Mouse (Mus musculus) ES-Bruce4 (cell line): ENCODE data around the gene Arid4a. TPM values are rescaled to one million over a fixed set of nuclear protein-coding genes. Genes with fewer than 3 reads are reported as not detected.

Source experiments
- H3K27ac ChIP-seq: 2 replicates; pipeline ENCODE4 v1.5.1; 2012; ENCODE audit warnings: low read length, inconsistent platforms; ENCODE audit not compliant: insufficient read depth
- H3K27me3 ChIP-seq: 2 replicates; pipeline ENCODE4 v1.6.1; 2012; ENCODE audit warnings: mild to moderate bottlenecking, low read length, inconsistent platforms; ENCODE audit not compliant: control insufficient read depth, poor library complexity, insufficient read depth, severe bottlenecking
- H3K36me3 ChIP-seq: 2 replicates; pipeline ENCODE4 v1.6.1; 2012; ENCODE audit warnings: inconsistent platforms, mild to moderate bottlenecking, low read length, moderate library complexity; ENCODE audit not compliant: control insufficient read depth, poor library complexity, insufficient read depth, severe bottlenecking
- H3K4me1 ChIP-seq: one replicate; pipeline ENCODE4 v1.8.1; 2011; ENCODE audit warnings: low read length; ENCODE audit not compliant: control insufficient read depth, insufficient read depth
- H3K4me3 ChIP-seq: 2 replicates; pipeline ENCODE4 v1.5.1; 2011; ENCODE audit warnings: low read depth, mild to moderate bottlenecking, low read length
- H3K9ac ChIP-seq: 2 replicates; pipeline ENCODE4 v1.6.1; 2012; ENCODE audit warnings: low read depth, mild to moderate bottlenecking, inconsistent platforms; ENCODE audit not compliant: poor library complexity, severe bottlenecking
- H3K9me3 ChIP-seq: replicated peaks from 2 replicates; pipeline ENCODE4 v1.6.1; 2012; ENCODE audit warnings: mild to moderate bottlenecking, low read length, inconsistent platforms; ENCODE audit not compliant: control insufficient read depth, poor library complexity, insufficient read depth, severe bottlenecking
- CTCF ChIP-seq: IDR thresholded peaks from one replicate; pipeline ENCODE4 v1.8.1; 2011; ENCODE audit warnings: low read depth, low read length
- EP300 ChIP-seq: IDR thresholded peaks from 2 replicates; pipeline ENCODE4 v1.6.1; 2011; ENCODE audit warnings: low read depth, low read length; ENCODE audit not compliant: insufficient read depth
- POLR2A ChIP-seq: IDR thresholded peaks from one replicate; pipeline ENCODE4 v1.8.1; 2011; ENCODE audit warnings: low read length; ENCODE audit not compliant: insufficient read depth
- polyA plus RNA-seq: library from polyadenylated mRNA; stranded (reverse); fragments of >200 nt; gene quantifications from 2 replicates; pipeline ENCODE4 v1.2.4, GENCODE M21; 2011; ENCODE audit warnings: low read depth; ENCODE audit not compliant: missing spikeins, insufficient read depth, insufficient read length

The Arid4a gene
- polyA plus RNA-seq, 1 experiment: 21.9 TPM

DNA sequence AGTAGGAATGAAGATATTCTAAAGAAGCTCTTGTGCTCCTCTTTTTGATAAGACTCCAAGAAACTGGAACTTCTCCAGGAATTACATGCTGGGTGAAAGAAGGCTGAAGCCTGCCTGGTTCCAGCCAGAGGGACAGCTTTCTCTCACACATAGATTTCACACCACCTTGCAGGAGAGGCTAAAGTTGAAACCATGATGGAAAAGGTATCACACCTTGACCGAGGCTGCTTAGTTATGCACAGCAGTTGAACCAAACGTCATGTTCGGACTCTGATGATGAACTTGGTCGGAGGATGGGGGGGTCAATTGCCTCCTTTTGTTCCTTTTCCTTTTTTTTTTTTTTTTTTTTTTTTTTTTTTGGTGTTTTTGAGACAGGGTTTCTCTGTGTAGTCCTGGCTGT is 42.0 kb upstream of the Arid4a start:
- Histone ChIP-seq H3K4me1 (no peaks in the 10 kb centered on the region), H3K9ac (peak overlapping the region; percentile 98), H3K9me3 (no peaks in the 10 kb centered on the region), H3K27me3 (no peaks in the 10 kb centered on the region), H3K4me3 (peak overlapping the region; percentile 64), H3K36me3 (peaks cover 8% of the 10 kb centered on the region), H3K27ac (peak overlapping the region; percentile 29; the same call in 1 of the 2 replicates)
- TF ChIP-seq CTCF: no peak
- TF ChIP-seq POLR2A: no peak

DNA sequence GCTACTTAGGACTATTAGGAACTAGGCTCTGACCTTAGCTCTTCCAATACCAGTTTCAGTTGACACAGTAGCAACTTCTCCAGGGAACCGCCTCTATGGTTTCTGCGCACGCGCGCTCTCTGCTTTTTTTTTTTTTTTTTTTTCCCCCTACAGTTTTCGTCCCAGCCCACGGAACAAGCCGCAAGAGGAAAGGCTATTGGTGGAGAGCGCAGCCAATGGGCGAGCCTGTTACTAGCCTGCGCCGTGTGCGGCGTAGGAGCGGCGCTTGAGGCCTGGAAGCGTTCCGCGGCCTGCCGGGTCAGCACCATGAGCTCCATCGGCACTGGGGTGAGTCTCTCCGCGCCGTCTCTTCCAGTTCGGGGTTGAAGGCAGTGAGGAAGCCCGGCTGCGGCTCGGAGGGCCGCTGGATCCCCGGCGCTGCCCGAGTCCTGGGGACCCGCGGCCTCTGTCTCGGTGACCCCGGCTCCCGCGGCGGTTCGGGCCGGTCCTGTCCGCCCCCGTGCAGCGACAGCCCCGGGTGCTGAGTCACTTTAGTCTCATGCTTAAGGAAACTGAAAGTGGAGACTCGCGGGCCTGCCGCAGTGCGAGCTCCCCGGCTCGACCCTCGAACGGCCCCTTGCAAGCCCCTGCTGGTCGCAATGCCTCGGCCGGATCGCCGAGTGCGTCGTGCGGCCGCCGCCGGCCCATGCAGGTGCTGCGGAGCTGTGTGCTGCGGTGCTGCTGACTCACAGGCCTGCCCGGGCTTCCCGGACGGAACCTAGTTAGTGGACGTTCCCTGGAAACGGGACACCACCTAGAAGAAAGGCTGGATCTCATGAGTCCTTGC is 41.1 kb upstream of the Arid4a start, which contains the start of gene Psma3:
Gene Psma3 (plus strand): TSS at position 181 of the 826 bp plus-strand sequence.
- Histone ChIP-seq H3K4me3 (peak within 1 kb of the TSS; percentile 89), H3K4me1 (no peaks in the 10 kb centered on the region), H3K9me3 (no peaks in the 10 kb centered on the region), H3K27me3 (no peaks in the 10 kb centered on the region), H3K9ac (peak within 1 kb of the TSS; percentile 98), H3K36me3 (peaks cover 17% of the 10 kb centered on the region), H3K27ac (peak within 1 kb of the TSS; percentile 82)
- no peak for TF ChIP-seq EP300
- TF ChIP-seq CTCF: no peak
- TF ChIP-seq POLR2A: peak; percentile 58

DNA sequence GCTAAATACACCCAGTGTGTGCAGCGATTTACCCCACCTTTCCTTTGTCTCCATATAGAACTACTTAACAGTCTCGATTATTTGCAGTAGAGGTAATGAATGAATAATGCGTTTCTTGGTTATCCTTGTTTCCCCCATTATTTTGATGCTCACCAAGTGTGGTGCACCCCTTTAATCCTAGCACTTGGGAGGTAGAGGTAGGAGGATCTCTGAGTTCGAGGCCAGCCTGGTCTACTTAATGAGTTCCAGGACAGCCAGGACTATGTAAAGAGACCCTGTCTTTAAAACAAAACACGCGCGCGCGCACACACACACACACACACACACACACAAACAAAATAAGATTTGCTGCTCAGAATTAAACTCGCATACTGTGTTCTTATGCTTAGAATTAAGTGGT is 40.4 kb upstream of the Arid4a start:
- Histone ChIP-seq H3K9ac (peak overlapping the region; percentile 98), H3K36me3 (peaks cover 23% of the 10 kb centered on the region), H3K27me3 (no peaks in the 10 kb centered on the region), H3K4me3 (peak overlapping the region; percentile 89), H3K4me1 (no peaks in the 10 kb centered on the region), H3K9me3 (no peaks in the 10 kb centered on the region), H3K27ac (peak overlapping the region; percentile 67)
- TF ChIP-seq CTCF (no peak), EP300 (no peak), POLR2A (no peak)

GRCm38 (mm10) chr12:70975891-70976290 is 39.9 kb upstream of the Arid4a start:
- Histone ChIP-seq H3K4me3 (peak overlapping the region; percentile 55), H3K27ac (no peak overlapping the region), H3K9ac (peak overlapping the region; percentile 98), H3K9me3 (no peaks in the 10 kb centered on the region), H3K36me3 (peaks cover 23% of the 10 kb centered on the region), H3K27me3 (no peaks in the 10 kb centered on the region), H3K4me1 (no peaks in the 10 kb centered on the region)
- TF ChIP-seq CTCF (no peak), POLR2A (no peak), EP300 (no peak)

GRCm38 (mm10) chr12:70978345-70978744 is 37.4 kb upstream of the Arid4a start:
- no peaks in the 10 kb centered on the region for H3K4me1 ChIP-seq
- no peak overlapping the region for H3K9ac ChIP-seq
- H3K36me3 ChIP-seq: peaks cover 27% of the 10 kb centered on the region
- H3K27me3 ChIP-seq: no peaks in the 10 kb centered on the region
- H3K4me3 ChIP-seq: no peak overlapping the region
- H3K27ac ChIP-seq: no peak overlapping the region
- H3K9me3 ChIP-seq: no peaks in the 10 kb centered on the region
- TF ChIP-seq EP300 (no peak), CTCF (no peak), POLR2A (no peak)

DNA sequence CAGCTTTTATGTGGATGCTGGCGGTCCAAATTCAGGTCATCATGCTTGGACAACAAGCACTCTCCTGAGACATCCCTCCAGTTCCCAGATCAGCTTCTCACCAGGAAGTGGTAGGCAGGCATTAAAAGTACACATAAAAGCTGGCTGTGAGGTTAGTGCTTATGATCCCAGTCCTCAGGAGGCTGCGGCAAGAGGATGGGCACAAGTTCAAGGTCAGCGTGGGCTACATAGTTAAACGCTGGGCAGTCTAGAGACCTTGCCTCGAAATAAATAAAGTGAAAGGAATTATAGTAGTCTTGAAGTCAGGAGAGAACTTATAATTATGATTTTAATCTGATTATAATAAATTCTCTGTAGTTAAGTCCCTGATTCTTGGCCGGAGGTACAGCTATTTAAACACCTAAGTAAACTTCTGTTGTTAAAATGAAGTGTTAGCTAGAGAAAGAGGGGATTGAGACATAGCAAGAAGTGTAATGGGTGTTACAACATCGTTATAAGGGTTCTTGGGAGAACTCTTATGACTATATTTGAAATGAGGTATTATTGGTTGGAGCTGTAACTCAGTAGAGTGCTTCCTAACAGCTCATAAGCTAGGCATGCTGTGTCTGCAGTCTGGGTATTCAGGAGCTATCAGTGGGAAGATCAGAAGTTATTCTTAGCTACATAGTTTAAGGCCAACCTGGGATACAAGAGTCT is 30.8 kb upstream of the Arid4a start:
- H3K4me3 ChIP-seq: no peak overlapping the region
- no peak overlapping the region for H3K27ac ChIP-seq
- H3K9me3 ChIP-seq: no peaks in the 10 kb centered on the region
- no peaks in the 10 kb centered on the region for H3K27me3 ChIP-seq
- H3K4me1 ChIP-seq: no peaks in the 10 kb centered on the region
- no peak for TF ChIP-seq CTCF
- no peak for TF ChIP-seq EP300
- no peak for TF ChIP-seq POLR2A
- H3K9ac ChIP-seq: no peak overlapping the region
- H3K36me3 ChIP-seq: peaks cover 59% of the 10 kb centered on the region
